Mouse (Mus musculus) bone marrow macrophage, adult 2 months (primary cell): ENCODE data around the gene Cers2. TPM values are rescaled to one million over a fixed set of nuclear protein-coding genes. Genes with fewer than 3 reads are reported as not detected.
"Not testable (repeated sequence)": the region's sequence is repeated elsewhere in the genome, so short reads cannot be mapped to it uniquely, and the experiment has no call there.

Experiments
- H3K27ac ChIP-seq: 2 replicates; pipeline ENCODE4 v1.5.1; 2012; ENCODE audit warnings: low read depth, low read length; ENCODE audit not compliant: insufficient read depth
- H3K4me1 ChIP-seq: 2 replicates; pipeline ENCODE4 v1.6.1; 2012; ENCODE audit warnings: low read length; ENCODE audit not compliant: control insufficient read depth, insufficient read depth
- H3K4me3 ChIP-seq: 2 replicates; pipeline ENCODE4 v1.5.1; 2012; ENCODE audit warnings: mild to moderate bottlenecking, low read length, moderate library complexity; ENCODE audit not compliant: insufficient read depth
- CTCF ChIP-seq: IDR thresholded peaks from 2 replicates; pipeline ENCODE4 v1.5.1; 2012; ENCODE audit warnings: low read depth, mild to moderate bottlenecking, low read length, moderate library complexity
- POLR2A ChIP-seq: IDR thresholded peaks from 2 replicates; pipeline ENCODE4 v1.6.1; 2012; ENCODE audit warnings: mild to moderate bottlenecking, low read depth, low read length, borderline replicate concordance
- polyA plus RNA-seq: library from polyadenylated mRNA; stranded (reverse); fragments of >200 nt; gene quantifications from 2 replicates; pipeline ENCODE4 v1.2.4, GENCODE M21; 2012; ENCODE audit not compliant: missing spikeins, insufficient read depth, insufficient read length

The Cers2 gene
- polyA plus RNA-seq, 1 experiment, result 186 TPM

GRCm38 (mm10) chr3:95328803-95329404, 14.3 kb downstream of the Cers2 start:
- H3K4me1 ChIP-seq, result no peaks in the 10 kb centered on the region
- no peak overlapping the region for H3K27ac ChIP-seq
- no peak overlapping the region for H3K4me3 ChIP-seq
- TF ChIP-seq CTCF, result no peak
- no peak for TF ChIP-seq POLR2A

- Histone ChIP-seq H3K4me1 (no peaks in the 10 kb centered on the region), H3K4me3 (no peak overlapping the region), H3K27ac (no peak overlapping the region)
- TF ChIP-seq CTCF (no peak), POLR2A (no peak)
Observed at GRCm38 (mm10) chr3:95331528-95331927, 16.9 kb downstream of the Cers2 start.

GRCm38 (mm10) chr3:95337345-95337744, 22.8 kb downstream of the Cers2 start:
- Histone ChIP-seq H3K27ac (no peak overlapping the region), H3K4me3 (no peak overlapping the region), H3K4me1 (no peaks in the 10 kb centered on the region)
- TF ChIP-seq POLR2A, result no peak
- no peak for TF ChIP-seq CTCF

- H3K4me3 ChIP-seq, result no peak overlapping the region
- no peak for TF ChIP-seq POLR2A
- no peak for TF ChIP-seq CTCF
Observed at GRCm38 (mm10) chr3:95338251-95338650, 23.7 kb downstream of the Cers2 start.

GRCm38 (mm10) chr3:95343356-95344000, 28.9 kb downstream of the Cers2 start:
- H3K4me3 ChIP-seq, H3K27ac ChIP-seq, H3K4me1 ChIP-seq: not testable (repeated sequence)

More at GRCm38 (mm10) chr3:95338251-95338650, 23.7 kb downstream of the Cers2 start:
- no peaks in the 10 kb centered on the region for H3K4me1 ChIP-seq
- H3K27ac ChIP-seq, result no peak overlapping the region

DNA sequence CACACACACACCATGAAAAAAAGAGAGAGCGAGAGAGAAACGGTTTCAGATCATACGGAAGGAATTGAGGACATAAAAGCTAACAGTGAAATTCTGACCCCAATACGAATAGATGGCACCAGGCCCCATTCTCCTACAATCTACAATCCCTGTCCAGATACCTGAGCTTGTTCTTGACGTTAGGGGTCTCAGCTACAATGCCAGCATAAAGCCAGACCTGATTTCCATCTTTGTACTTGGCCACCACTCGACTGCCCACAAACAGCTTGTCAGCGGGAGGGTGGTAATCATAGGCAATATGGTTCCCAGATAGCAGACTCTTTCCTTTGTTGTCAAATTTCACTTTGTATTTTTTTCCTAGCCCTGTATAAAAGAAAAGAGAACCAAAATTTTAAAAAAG, 31.9 kb downstream of the Cers2 start:
- no peaks in the 10 kb centered on the region for H3K4me1 ChIP-seq
- TF ChIP-seq CTCF (no peak), POLR2A (no peak)
- H3K4me3 ChIP-seq, result no peak overlapping the region
- H3K27ac ChIP-seq, result no peak overlapping the region

DNA sequence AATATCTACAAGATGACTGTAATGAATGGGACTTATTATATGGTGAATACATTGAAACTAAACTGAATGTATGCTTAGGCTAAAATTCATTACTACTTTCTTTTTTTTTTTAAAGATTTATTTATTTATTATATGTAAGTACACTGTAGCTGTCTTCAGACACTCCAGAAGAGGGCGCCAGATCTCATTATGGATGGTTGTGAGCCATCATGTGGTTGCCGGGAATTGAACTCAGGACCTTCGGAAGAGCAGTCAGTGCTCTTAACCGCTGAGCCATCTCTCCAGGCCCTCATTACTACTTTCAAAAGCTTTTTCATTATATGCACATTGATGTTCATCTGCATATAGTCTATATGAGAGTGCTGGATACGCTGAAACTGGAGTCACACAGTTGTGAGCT, 33.8 kb downstream of the Cers2 start:
- not testable (repeated sequence) for H3K27ac ChIP-seq, H3K4me3 ChIP-seq, H3K4me1 ChIP-seq

DNA sequence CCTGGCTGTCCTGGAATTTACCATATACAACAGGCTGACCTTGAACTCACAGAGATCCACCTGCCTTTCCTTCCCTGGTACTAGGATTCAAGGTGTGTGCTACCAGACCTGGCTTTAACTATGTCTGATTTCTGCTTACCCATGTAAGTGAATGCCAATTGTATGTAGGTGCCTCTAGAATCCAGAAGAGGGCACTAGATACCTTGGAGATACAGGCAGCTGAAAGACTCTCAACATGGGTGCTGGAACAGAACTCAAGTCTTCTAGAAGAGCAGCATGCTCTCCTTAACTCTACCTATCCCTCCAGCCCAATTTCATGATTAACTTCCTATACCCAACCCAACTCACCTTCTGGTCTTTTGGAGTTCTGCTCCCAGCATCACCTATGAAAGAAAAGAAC, 34.9 kb downstream of the Cers2 start:
- Histone ChIP-seq H3K4me3 (no peak overlapping the region), H3K4me1 (no peaks in the 10 kb centered on the region), H3K27ac (no peak overlapping the region)
- TF ChIP-seq CTCF (no peak), POLR2A (no peak)

DNA sequence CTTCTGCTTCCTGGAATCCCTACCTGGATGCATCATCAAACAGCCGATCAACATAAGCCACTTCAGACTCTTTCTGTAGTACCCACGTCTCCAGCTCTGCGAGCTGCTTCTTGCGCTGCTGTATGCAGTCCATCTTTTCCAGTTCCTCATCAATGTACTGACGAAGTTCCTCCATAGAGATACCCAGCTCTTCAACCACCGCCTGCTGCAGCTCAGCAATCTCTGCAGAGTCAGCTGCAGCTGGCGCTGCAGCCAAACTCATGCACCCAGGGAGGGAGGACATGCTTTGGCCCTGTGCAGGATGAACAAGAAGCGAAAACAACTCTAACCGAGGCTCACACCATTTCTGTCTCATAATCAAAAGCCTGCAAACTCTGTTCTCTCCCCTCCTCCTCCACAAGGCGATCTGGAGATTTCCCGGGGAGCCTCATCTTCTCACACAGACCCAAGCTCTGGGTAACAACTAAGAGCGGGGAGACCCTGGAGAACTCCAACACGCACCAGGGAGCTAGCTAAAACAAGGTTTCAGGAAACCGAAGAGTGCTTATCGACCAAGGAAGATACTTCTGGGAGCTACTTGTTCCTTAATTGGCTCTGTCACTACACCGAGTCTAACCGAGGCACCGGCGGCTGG, 41.4 kb downstream of the Cers2 start:
- H3K4me1 ChIP-seq, H3K27ac ChIP-seq: not testable (repeated sequence)
- peak overlapping the region; percentile 76 for H3K4me3 ChIP-seq

DNA sequence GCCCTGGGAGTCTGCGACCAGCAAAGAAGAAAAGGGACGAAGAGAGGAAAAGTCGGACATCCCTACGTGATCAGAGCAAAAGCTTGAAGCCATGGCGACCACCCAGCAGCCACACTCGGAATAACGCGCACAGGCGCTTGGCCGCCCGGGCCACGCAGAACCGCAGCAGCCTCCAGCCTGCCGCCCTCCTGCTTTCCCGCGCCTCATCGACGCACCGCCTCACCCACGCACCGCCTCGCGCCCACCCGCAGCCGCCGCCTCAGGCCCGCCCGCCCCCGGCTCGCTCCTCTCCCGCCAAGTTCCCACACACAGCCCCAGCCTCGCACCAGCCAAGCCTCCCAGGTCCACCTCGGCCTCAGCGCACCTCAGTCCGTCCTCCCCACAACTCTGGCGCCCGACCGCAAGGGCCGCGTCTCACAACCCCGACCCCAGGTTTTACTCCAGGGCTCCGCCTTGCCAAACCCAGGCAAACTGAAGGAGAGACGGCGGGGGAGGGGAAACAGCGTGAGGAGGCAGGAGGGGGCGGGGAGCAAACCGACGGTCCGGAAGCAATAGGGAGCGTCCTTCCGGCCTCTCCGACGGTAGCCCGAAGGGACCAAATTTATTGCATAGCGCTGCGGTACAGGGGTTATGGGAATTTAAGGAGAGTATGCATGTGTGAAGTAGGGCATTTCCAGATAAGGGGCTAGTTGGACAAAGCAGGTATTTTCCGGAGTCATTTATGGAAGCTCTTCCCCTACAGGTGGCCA, 42.3 kb downstream of the Cers2 start, which contains the start of gene Setdb1:
Gene Setdb1, minus strand, starts transcription at position 502 of the 749 bp plus-strand sequence.
- H3K4me1 ChIP-seq, result not testable (repeated sequence)
- Histone ChIP-seq H3K4me3 (peak within 1 kb of the TSS; percentile 76), H3K27ac (peak within 1 kb of the TSS; percentile 40)
